ENCODE assay signal across 8 mouse cellular contexts in the genomic region with DNA sequence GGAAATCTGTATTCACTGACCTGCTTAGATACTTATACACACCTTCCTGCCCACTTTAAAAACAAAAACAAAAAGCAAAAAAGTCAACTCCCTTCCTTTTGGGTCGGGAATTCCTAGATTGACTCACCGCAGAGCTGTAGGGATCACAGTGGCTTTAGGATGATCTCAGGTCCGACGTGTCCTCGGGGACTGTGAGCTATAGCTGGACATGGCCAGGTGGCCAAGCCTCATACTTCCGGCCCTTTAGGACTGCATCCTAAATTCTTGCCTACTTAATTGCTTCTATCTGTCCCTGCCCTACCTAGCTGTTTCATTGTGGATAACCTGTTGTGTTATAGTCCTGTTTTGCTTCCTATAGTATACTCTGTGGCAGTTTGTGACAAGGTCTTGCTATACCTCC. TPM values are rescaled to one million over a fixed set of nuclear protein-coding genes. Genes with fewer than 3 reads are reported as not detected.
DNase-seq lines count a peak whose midpoint lies in the region; ATAC-seq and TF ChIP-seq lines count a peak whose summit lies in the region.
"Not testable (repeated sequence)": the region's sequence is repeated elsewhere in the genome, so short reads cannot be mapped to it uniquely, and the experiment has no call there.

No protein-coding gene starts in this region.

- H3ac ChIP-seq in C2C12 (ENCODE audit: control insufficient read depth, insufficient read length, low read depth) = not testable (repeated sequence)

- not testable (repeated sequence) for H3K4me1 ChIP-seq in cortical plate, adult 2 months (ENCODE audit: control insufficient read depth, insufficient read depth, low read length); heart, embryonic 16.5 days (ENCODE audit: control insufficient read depth, insufficient read depth, low read length); kidney, adult 2 months (ENCODE audit: control insufficient read depth, insufficient read depth, low read length); liver, embryonic 11.5 days (replicated peaks; ENCODE audit: control insufficient read depth, insufficient read depth, low read length); olfactory bulb, adult 2 months (ENCODE audit: control insufficient read depth, insufficient read depth, low read length)
- peaks cover 11% of the 10 kb centered on the region for H3K4me1 ChIP-seq in forebrain, embryonic 13.5 days
- peaks cover 12% of the 10 kb centered on the region for H3K4me1 ChIP-seq in midbrain, embryonic 10.5 days

- not testable (repeated sequence) for H3K27me3 ChIP-seq in C2C12 (ENCODE audit: control insufficient read depth, insufficient read depth, insufficient read length); forebrain, embryonic 13.5 days; heart, embryonic 16.5 days (ENCODE audit: control insufficient read depth, insufficient read depth, low read length); kidney, adult 2 months (replicated peaks; ENCODE audit: control insufficient read depth, insufficient read depth, low read length); liver, embryonic 11.5 days (replicated peaks; ENCODE audit: control insufficient read depth, insufficient read depth, low read length); midbrain, embryonic 10.5 days (ENCODE audit: low read depth, poor library complexity, severe bottlenecking)

- not testable (repeated sequence) for H3K36me3 ChIP-seq in C2C12 (ENCODE audit: control insufficient read depth, insufficient read depth); forebrain, embryonic 13.5 days (ENCODE audit: poor library complexity, severe bottlenecking); heart, embryonic 16.5 days (ENCODE audit: control insufficient read depth, insufficient read depth); kidney, adult 2 months (ENCODE audit: control insufficient read depth, insufficient read depth, low read length); liver, embryonic 11.5 days (ENCODE audit: control insufficient read depth, insufficient read depth, low read length)
- H3K36me3 ChIP-seq in midbrain, embryonic 10.5 days = peaks cover 18% of the 10 kb centered on the region

- peak overlapping the region; percentile 68 for H3K9ac ChIP-seq in forebrain, embryonic 13.5 days
- peak overlapping the region; percentile 76 for H3K9ac ChIP-seq in heart, embryonic 16.5 days (ENCODE audit: low read length)
- H3K9ac ChIP-seq in liver, embryonic 11.5 days (ENCODE audit: low read depth, low read length) = peak overlapping the region; percentile 77

- 8% methylated on average over 6 of the region's 6 CpGs for WGBS in forebrain, embryonic 13.5 days
- 11% methylated on average over 6 of the region's 6 CpGs for WGBS in heart, embryonic 16.5 days
- 3% methylated on average over 6 of the region's 6 CpGs for WGBS in kidney, adult 2 months
- WGBS in liver, embryonic 11.5 days = 13% methylated on average over 6 of the region's 6 CpGs
- 14% methylated on average over 6 of the region's 6 CpGs for WGBS in midbrain, embryonic 10.5 days
- 4% methylated on average over 6 of the region's 6 CpGs for WGBS in olfactory bulb, adult 2 months

- TF ChIP-seq POLR2A in cortical plate, adult 2 months (IDR thresholded peaks at IDR 0.05; ENCODE audit: extremely low read depth, insufficient read depth, low read length); kidney, adult 2 months (IDR thresholded peaks at IDR 0.05; ENCODE audit: low read depth, low read length); olfactory bulb, adult 2 months (IDR thresholded peaks at IDR 0.05; ENCODE audit: insufficient read depth, low read depth, low read length): not testable (repeated sequence)

- peak overlapping the region; percentile 67 for H3K4me2 ChIP-seq in forebrain, embryonic 13.5 days
- H3K4me2 ChIP-seq in heart, embryonic 16.5 days (ENCODE audit: low read depth, low read length) = peak overlapping the region; percentile 60
- H3K4me2 ChIP-seq in liver, embryonic 11.5 days = peak overlapping the region; percentile 79

- H3K79me2 ChIP-seq in C2C12 (ENCODE audit: control insufficient read depth, insufficient read depth) = not testable (repeated sequence)

- not testable (repeated sequence) for TF ChIP-seq CTCF in C2C12 (IDR thresholded peaks at IDR 0.05; ENCODE audit: control insufficient read depth, insufficient read depth, insufficient read length); cortical plate, adult 2 months (IDR thresholded peaks at IDR 0.05; ENCODE audit: extremely low read depth, insufficient read depth, low read length); kidney, adult 2 months (conservative IDR thresholded peaks at IDR 0.05; ENCODE audit: insufficient read depth, insufficient read length, low read depth, low read length); olfactory bulb, adult 2 months (IDR thresholded peaks at IDR 0.05; ENCODE audit: insufficient read depth, low read depth, low read length)

- peak overlapping the region; percentile 89 for H3K27ac ChIP-seq in cortical plate, adult 2 months (ENCODE audit: insufficient read depth, low read length)
- peak overlapping the region; percentile 82 for H3K27ac ChIP-seq in forebrain, embryonic 13.5 days
- peak overlapping the region; percentile 89 for H3K27ac ChIP-seq in heart, embryonic 16.5 days (ENCODE audit: low read length)
- H3K27ac ChIP-seq in kidney, adult 2 months (ENCODE audit: insufficient read depth, low read depth, low read length) = peak overlapping the region; percentile 89
- peak overlapping the region; percentile 83 for H3K27ac ChIP-seq in liver, embryonic 11.5 days (ENCODE audit: low read depth, low read length)
- peak overlapping the region; percentile 88 for H3K27ac ChIP-seq in midbrain, embryonic 10.5 days (replicated peaks)
- peak overlapping the region; percentile 79 for H3K27ac ChIP-seq in olfactory bulb, adult 2 months (ENCODE audit: insufficient read depth, low read depth, low read length)

- not testable (repeated sequence) for H3K9me3 ChIP-seq in forebrain, embryonic 13.5 days (replicated peaks); heart, embryonic 16.5 days (replicated peaks; ENCODE audit: control insufficient read depth, low read length); liver, embryonic 11.5 days (ENCODE audit: control insufficient read depth, low read length); midbrain, embryonic 10.5 days (replicated peaks)

- peak overlapping the region; percentile 32 for H3K4me3 ChIP-seq in C2C12 (ENCODE audit: insufficient read depth, poor library complexity, severe bottlenecking)
- H3K4me3 ChIP-seq in cortical plate, adult 2 months (ENCODE audit: insufficient read depth, low read length) = peak overlapping the region; percentile 45
- H3K4me3 ChIP-seq in forebrain, embryonic 13.5 days = peak overlapping the region; percentile 49
- peak overlapping the region; percentile 52 for H3K4me3 ChIP-seq in heart, embryonic 16.5 days (ENCODE audit: low read length)
- H3K4me3 ChIP-seq in kidney, adult 2 months (ENCODE audit: insufficient read depth, low read depth, low read length) = peak overlapping the region; percentile 98
- H3K4me3 ChIP-seq in liver, embryonic 11.5 days (ENCODE audit: low read depth, low read length) = peak overlapping the region; percentile 67
- H3K4me3 ChIP-seq in midbrain, embryonic 10.5 days = peak overlapping the region; percentile 59
- H3K4me3 ChIP-seq in olfactory bulb, adult 2 months (ENCODE audit: insufficient read depth, low read depth, low read length) = peak overlapping the region; percentile 43

- ATAC-seq in forebrain, embryonic 13.5 days; heart, embryonic 16.5 days (replicated peaks; ENCODE audit: extremely low read depth, insufficient read depth, low FRiP score); liver, embryonic 11.5 days (replicated peaks; ENCODE audit: low FRiP score): not testable (repeated sequence)

- not testable (repeated sequence) for DNase-seq in kidney, adult 2 months; liver, embryonic 11.5 days (ENCODE audit: low spot score); midbrain, embryonic 10.5 days (ENCODE audit: low spot score)

- H3K79me3 ChIP-seq in C2C12 (ENCODE audit: low read depth) = not testable (repeated sequence)

RNA-seq across cellular contexts. Expression of a gene that starts 0.8 kb away (rescaled TPM):
- 27.3 TPM for polyA plus RNA-seq in C2C12 (2012; fragmentation: generic; extraction: Trizol)
- polyA plus RNA-seq in cortical plate, adult 2 months (2012; rRNA removed) = 24.8 and 28.5 TPM in 2 replicates
- polyA plus RNA-seq in forebrain, embryonic 13.5 days (2015; fragmentation: Nextera tagmentation; extraction: Ambion mirVana) = not detected in 2 replicates
- not detected in 2 replicates for polyA plus RNA-seq in heart, embryonic 16.5 days (2015; fragmentation: Nextera tagmentation; extraction: Ambion mirVana)
- polyA plus RNA-seq in kidney, adult 2 months (2012; rRNA removed) = 42.3 and 52.8 TPM in 2 replicates
- polyA plus RNA-seq in liver, embryonic 11.5 days (2014; fragmentation: Nextera tagmentation; extraction: Ambion mirVana) = not detected in 2 replicates
- polyA plus RNA-seq in midbrain, embryonic 10.5 days (2016; fragmentation: Nextera tagmentation; extraction: Ambion mirVana) = not detected in 2 replicates
- polyA plus RNA-seq in olfactory bulb, adult 2 months (2012; ENCODE audit: insufficient read depth, insufficient read length, low replicate concordance, missing spikeins) = not detected in 2 replicates

RNA-seq across cellular contexts. Expression of a gene that starts 10.7 kb away (rescaled TPM):
- polyA plus RNA-seq in C2C12 (2012; fragmentation: generic; extraction: Trizol) = 0.29 TPM
- polyA plus RNA-seq in cortical plate, adult 2 months (2012; rRNA removed) = 0.87 and 1.4 TPM in 2 replicates
- polyA plus RNA-seq in forebrain, embryonic 13.5 days (2015; fragmentation: Nextera tagmentation; extraction: Ambion mirVana) = 0.52 TPM in 1 of 2 replicates, not detected in the other
- 0.31 and 0.43 TPM in 2 replicates for polyA plus RNA-seq in heart, embryonic 16.5 days (2015; fragmentation: Nextera tagmentation; extraction: Ambion mirVana)
- polyA plus RNA-seq in kidney, adult 2 months (2012; rRNA removed) = 0.54 and 0.56 TPM in 2 replicates
- polyA plus RNA-seq in liver, embryonic 11.5 days (2014; fragmentation: Nextera tagmentation; extraction: Ambion mirVana) = 2.8 and 2.9 TPM in 2 replicates
- 0.15 and 0.78 TPM in 2 replicates for polyA plus RNA-seq in midbrain, embryonic 10.5 days (2016; fragmentation: Nextera tagmentation; extraction: Ambion mirVana)
- not detected in 2 replicates for polyA plus RNA-seq in olfactory bulb, adult 2 months (2012; ENCODE audit: insufficient read depth, insufficient read length, low replicate concordance, missing spikeins)

RNA-seq across cellular contexts. Expression of a gene that starts 14.2 kb away (rescaled TPM):
- 67.0 TPM for polyA plus RNA-seq in C2C12 (2012; fragmentation: generic; extraction: Trizol)
- polyA plus RNA-seq in cortical plate, adult 2 months (2012; rRNA removed) = 29.3 and 31.3 TPM in 2 replicates
- polyA plus RNA-seq in forebrain, embryonic 13.5 days (2015; fragmentation: Nextera tagmentation; extraction: Ambion mirVana) = 33.2 and 35.4 TPM in 2 replicates
- polyA plus RNA-seq in heart, embryonic 16.5 days (2015; fragmentation: Nextera tagmentation; extraction: Ambion mirVana) = 32.0 and 36.9 TPM in 2 replicates
- polyA plus RNA-seq in kidney, adult 2 months (2012; rRNA removed) = 79.2 and 91.3 TPM in 2 replicates
- polyA plus RNA-seq in liver, embryonic 11.5 days (2014; fragmentation: Nextera tagmentation; extraction: Ambion mirVana) = 86.7 and 87.7 TPM in 2 replicates
- polyA plus RNA-seq in midbrain, embryonic 10.5 days (2016; fragmentation: Nextera tagmentation; extraction: Ambion mirVana) = 73.9 and 85.1 TPM in 2 replicates
- polyA plus RNA-seq in olfactory bulb, adult 2 months (2012; ENCODE audit: insufficient read depth, insufficient read length, low replicate concordance, missing spikeins) = not detected in 2 replicates

RNA-seq across cellular contexts. Expression of a gene that starts 14.4 kb away (rescaled TPM):
- 93.6 TPM for polyA plus RNA-seq in C2C12 (2012; fragmentation: generic; extraction: Trizol)
- polyA plus RNA-seq in cortical plate, adult 2 months (2012; rRNA removed) = 169 and 177 TPM in 2 replicates
- polyA plus RNA-seq in forebrain, embryonic 13.5 days (2015; fragmentation: Nextera tagmentation; extraction: Ambion mirVana) = 73.7 and 76.9 TPM in 2 replicates
- polyA plus RNA-seq in heart, embryonic 16.5 days (2015; fragmentation: Nextera tagmentation; extraction: Ambion mirVana) = 32.5 and 37.9 TPM in 2 replicates
- polyA plus RNA-seq in kidney, adult 2 months (2012; rRNA removed) = 68.1 and 79.3 TPM in 2 replicates
- 36.9 and 42.2 TPM in 2 replicates for polyA plus RNA-seq in liver, embryonic 11.5 days (2014; fragmentation: Nextera tagmentation; extraction: Ambion mirVana)
- 50.4 and 55.6 TPM in 2 replicates for polyA plus RNA-seq in midbrain, embryonic 10.5 days (2016; fragmentation: Nextera tagmentation; extraction: Ambion mirVana)
- polyA plus RNA-seq in olfactory bulb, adult 2 months (2012; ENCODE audit: insufficient read depth, insufficient read length, low replicate concordance, missing spikeins) = not detected in 2 replicates

RNA-seq across cellular contexts. Expression of a gene that starts 20.3 kb away (rescaled TPM):
- polyA plus RNA-seq in C2C12 (2012; fragmentation: generic; extraction: Trizol) = 289 TPM
- 57.6 and 62.4 TPM in 2 replicates for polyA plus RNA-seq in cortical plate, adult 2 months (2012; rRNA removed)
- polyA plus RNA-seq in forebrain, embryonic 13.5 days (2015; fragmentation: Nextera tagmentation; extraction: Ambion mirVana) = 355 and 364 TPM in 2 replicates
- 118 and 126 TPM in 2 replicates for polyA plus RNA-seq in heart, embryonic 16.5 days (2015; fragmentation: Nextera tagmentation; extraction: Ambion mirVana)
- 24.0 and 31.3 TPM in 2 replicates for polyA plus RNA-seq in kidney, adult 2 months (2012; rRNA removed)
- 251 and 267 TPM in 2 replicates for polyA plus RNA-seq in liver, embryonic 11.5 days (2014; fragmentation: Nextera tagmentation; extraction: Ambion mirVana)
- polyA plus RNA-seq in midbrain, embryonic 10.5 days (2016; fragmentation: Nextera tagmentation; extraction: Ambion mirVana) = 412 and 447 TPM in 2 replicates
- not detected in 2 replicates for polyA plus RNA-seq in olfactory bulb, adult 2 months (2012; ENCODE audit: insufficient read depth, insufficient read length, low replicate concordance, missing spikeins)

Comparison
In these comparisons a context has a peak if more than half of its experiments do, and no peak if none do; other contexts are left out.
1. H3K4me3 ChIP-seq: peak in every context shown above with its lines; median percentile 98 in kidney, adult 2 months; 67 in liver, embryonic 11.5 days; 59 in midbrain, embryonic 10.5 days; 52 in heart, embryonic 16.5 days; 49 in forebrain, embryonic 13.5 days; 45 in cortical plate, adult 2 months; 43 in olfactory bulb, adult 2 months; 32 in C2C12.
2. RNA of a gene that starts 0.8 kb away (polyA plus RNA-seq): 42.3 to 52.8 TPM in kidney, adult 2 months, 27.3 TPM in C2C12 (single experiment) and 24.8 to 28.5 TPM in cortical plate, adult 2 months; not detected in forebrain, embryonic 13.5 days, not detected in heart, embryonic 16.5 days, not detected in liver, embryonic 11.5 days, not detected in midbrain, embryonic 10.5 days and not detected in olfactory bulb, adult 2 months; every median in the first group is over 10 times any median in the second.
3. RNA of a gene that starts 14.2 kb away (polyA plus RNA-seq): 79.2 to 91.3 TPM in kidney, adult 2 months, 86.7 to 87.7 TPM in liver, embryonic 11.5 days, 73.9 to 85.1 TPM in midbrain, embryonic 10.5 days, 67.0 TPM in C2C12 (single experiment), 32.0 to 36.9 TPM in heart, embryonic 16.5 days, 33.2 to 35.4 TPM in forebrain, embryonic 13.5 days and 29.3 to 31.3 TPM in cortical plate, adult 2 months; not detected in olfactory bulb, adult 2 months; every median in the first group is over 10 times any median in the second.
4. Peak in every context shown above with its lines, with median percentiles within 50 percentile points of each other: H3K27ac ChIP-seq, H3K4me2 ChIP-seq and H3K9ac ChIP-seq.